ENCODE assay signal across 9 mouse cellular contexts in genomic region chr2:29973525-29973924, GRCm38 (mm10). TPM values are rescaled to one million over a fixed set of nuclear protein-coding genes. Genes with fewer than 3 reads are reported as not detected.
A peak's percentile ranks its signal among the peaks of the same experiment; 100 is the strongest.
DNase-seq lines count a peak whose midpoint lies in the region; ATAC-seq and TF ChIP-seq lines count a peak whose summit lies in the region.
"Had no signal": no experiment of that assay in that cellular context is flagged by ENCODE, and none has a peak within 500 bp of the region (broad histone marks: within the 10 kb centered on the region; RNA-seq: fewer than 3 reads in every experiment).

No protein-coding gene starts in this region.

- H3K9me3 ChIP-seq in heart, embryonic 13.5 days, result no peaks in the 10 kb centered on the region
- no peaks in the 10 kb centered on the region for H3K9me3 ChIP-seq in lung, embryonic 14.5 days (ENCODE audit: low read depth, low read length)

- peaks cover 50% of the 10 kb centered on the region for H3K36me3 ChIP-seq in heart, embryonic 13.5 days
- H3K36me3 ChIP-seq in lung, embryonic 14.5 days (ENCODE audit: insufficient read depth), result peaks cover 32% of the 10 kb centered on the region

- H3K4me1 ChIP-seq in heart, embryonic 13.5 days, result peaks cover 58% of the 10 kb centered on the region
- H3K4me1 ChIP-seq in lung, embryonic 14.5 days (ENCODE audit: insufficient read depth), result peaks cover 14% of the 10 kb centered on the region
- peaks cover 53% of the 10 kb centered on the region for H3K4me1 ChIP-seq in lung, adult 2 months (ENCODE audit: control insufficient read depth, insufficient read depth, low read length)
- peaks cover 22% of the 10 kb centered on the region for H3K4me1 ChIP-seq in brown adipose tissue, adult 24 weeks (ENCODE audit: control insufficient read depth, insufficient read depth, insufficient read length, low read length)

- H3K27me3 ChIP-seq in heart, embryonic 13.5 days (replicated peaks), result no peaks in the 10 kb centered on the region
- H3K27me3 ChIP-seq in lung, embryonic 14.5 days (ENCODE audit: insufficient read depth, low read length), result no peaks in the 10 kb centered on the region

- no peak for DNase-seq in heart, adult 18-20 months
- peak; percentile 69 for DNase-seq in lung, embryonic 14.5 days
- no peak for DNase-seq in lung, adult 2 months
- peak; percentile 84 for DNase-seq in lung, postnatal 36 days
- DNase-seq in spleen, postnatal 14 days (ENCODE audit: low spot score in 2 of 2), result no peak
- DNase-seq: thymus, postnatal 36 days had no signal

- TF ChIP-seq POLR2A in lung, adult 2 months (IDR thresholded peaks at IDR 0.05; ENCODE audit: borderline replicate concordance, extremely low read depth, low read depth, low read length), result no peak

- peak; percentile 61; the same call in 1 of the 2 replicates for ATAC-seq in heart, embryonic 13.5 days (ENCODE audit: extremely low read depth, insufficient number of reproducible peaks, low FRiP score, low TSS enrichment)
- peak; percentile 58; the same call in 1 of the 2 replicates for ATAC-seq in lung, embryonic 14.5 days (ENCODE audit: insufficient read depth)

- H3K4me2 ChIP-seq in heart, embryonic 13.5 days, result no peak overlapping the region
- no peak overlapping the region for H3K4me2 ChIP-seq in lung, embryonic 14.5 days

- WGBS in heart, embryonic 13.5 days, result 20% methylated on average over 2 of the region's 2 CpGs
- WGBS in lung, embryonic 14.5 days, result 18% methylated on average over 2 of the region's 2 CpGs
- 8% methylated on average over 2 of the region's 2 CpGs for WGBS in lung, adult 2 months

- H3K4me3 ChIP-seq in heart, embryonic 13.5 days, result no peak overlapping the region
- no peak overlapping the region for H3K4me3 ChIP-seq in lung, embryonic 14.5 days (ENCODE audit: low read depth, low read length)
- H3K4me3 ChIP-seq in lung, adult 2 months (replicated peaks; ENCODE audit: extremely low read depth, low read depth, low read length), result no peak overlapping the region
- no peak overlapping the region for H3K4me3 ChIP-seq in brown adipose tissue, adult 24 weeks (ENCODE audit: insufficient read depth, low read depth, low read length)
- H3K4me3 ChIP-seq: myocyte had no signal

- TF ChIP-seq CTCF in lung, embryonic 14.5 days (IDR thresholded peaks at IDR 0.05; ENCODE audit: low read depth), result no peak
- TF ChIP-seq CTCF in lung, adult 2 months (IDR thresholded peaks at IDR 0.05; ENCODE audit: insufficient read depth, low read length), result no peak

- H3K27ac ChIP-seq in heart, embryonic 13.5 days (replicated peaks), result no peak overlapping the region
- H3K27ac ChIP-seq in lung, embryonic 14.5 days (ENCODE audit: low read depth), result no peak overlapping the region
- peak overlapping the region; percentile 32 for H3K27ac ChIP-seq in brown adipose tissue, adult 24 weeks (replicated peaks; ENCODE audit: low read depth, low read length)

- H3K9ac ChIP-seq in heart, embryonic 13.5 days, result no peak overlapping the region
- no peak overlapping the region for H3K9ac ChIP-seq in lung, embryonic 14.5 days

RNA-seq across cellular contexts. Expression of gene Sptan1, which starts 8.2 kb away (rescaled TPM):
- polyA plus RNA-seq in heart, embryonic 13.5 days (2015; fragmentation: Nextera tagmentation; extraction: Ambion mirVana), result 86.6 and 89.5 TPM in 2 replicates
- 100 to 1,000 TPM; 157 to 176 TPM for total RNA-seq in heart, adult 18-20 months (2021)
- 149 and 154 TPM in 2 replicates for polyA plus RNA-seq in lung, embryonic 14.5 days (2014; fragmentation: Nextera tagmentation; extraction: Ambion mirVana)
- 299 and 313 TPM in 2 replicates for polyA plus RNA-seq in lung, adult 2 months (2012; rRNA removed)
- polyA plus RNA-seq in brown adipose tissue, adult 24 weeks (2012; ENCODE audit: insufficient read depth, insufficient read length, missing spikeins), result 81.3 and 132 TPM in 2 replicates

RNA-seq across cellular contexts. Expression of gene Gle1, which starts 38.3 kb away (rescaled TPM):
- 33.1 and 39.7 TPM in 2 replicates for polyA plus RNA-seq in heart, embryonic 13.5 days (2015; fragmentation: Nextera tagmentation; extraction: Ambion mirVana)
- 10 to 100 TPM; 22.7 to 24.7 TPM for total RNA-seq in heart, adult 18-20 months (2021)
- polyA plus RNA-seq in lung, embryonic 14.5 days (2014; fragmentation: Nextera tagmentation; extraction: Ambion mirVana), result 59.0 and 64.0 TPM in 2 replicates
- 20.4 and 27.1 TPM in 2 replicates for polyA plus RNA-seq in lung, adult 2 months (2012; rRNA removed)
- 13.1 and 20.3 TPM in 2 replicates for polyA plus RNA-seq in brown adipose tissue, adult 24 weeks (2012; ENCODE audit: insufficient read depth, insufficient read length, missing spikeins)

Comparison
In these comparisons a context has a peak if more than half of its experiments do, and no peak if none do; other contexts are left out.
1. DNase-seq: peak in lung, embryonic 14.5 days (single experiment) and lung, postnatal 36 days (single experiment); none in heart, adult 18-20 months (0 of 2), lung, adult 2 months (single experiment) and spleen, postnatal 14 days (0 of 2).